Mouse (Mus musculus) forebrain, embryonic 11.5 days (tissue): Measurements from ENCODE around the gene Tmem262. TPM values are rescaled to one million over a fixed set of nuclear protein-coding genes. Genes with fewer than 3 reads are reported as not detected.

Source experiments
- ATAC-seq: fragments of 200-750 bp; cut with Nextera tagmentation; replicated peaks from 2 replicates; pipeline ENCODE4 v1.8.0; 2017; ENCODE audit warnings: moderate TSS enrichment; ENCODE audit not compliant: low FRiP score
- DNase-seq: peaks from one replicate; pipeline ENCODE4 v3.0.0-alpha.2; 2017; ENCODE audit warnings: low spot score
- H3K27ac ChIP-seq: fragments of 300-500 bp; sonication (generic); 2 replicates; pipeline ENCODE4 v1.5.1; 2014; ENCODE audit warnings: low read depth, low read length
- H3K27me3 ChIP-seq: fragments of 300-500 bp; sonication (generic); 2 replicates; pipeline ENCODE4 v1.6.1; 2014; ENCODE audit warnings: mild to moderate bottlenecking, low read length, mixed read lengths; ENCODE audit not compliant: control insufficient read depth, insufficient read depth
- H3K36me3 ChIP-seq: fragments of 300-500 bp; sonication (generic); 2 replicates; pipeline ENCODE4 v1.6.1; 2014; ENCODE audit warnings: mild to moderate bottlenecking, low read length, moderate library complexity, mixed read lengths; ENCODE audit not compliant: control insufficient read depth, insufficient read depth
- H3K4me1 ChIP-seq: fragments of 300-500 bp; sonication (generic); replicated peaks from 2 replicates; pipeline ENCODE4 v1.6.1; 2014; ENCODE audit warnings: low read length, mixed read lengths; ENCODE audit not compliant: control insufficient read depth, insufficient read depth
- H3K4me2 ChIP-seq: fragments of 300-500 bp; sonication (generic); 2 replicates; pipeline ENCODE4 v1.6.1; 2014; ENCODE audit warnings: low read depth, mild to moderate bottlenecking, low read length, moderate library complexity, mixed read lengths; ENCODE audit not compliant: severe bottlenecking
- H3K4me3 ChIP-seq: fragments of 300-500 bp; sonication (generic); 2 replicates; pipeline ENCODE4 v1.5.1; 2014; ENCODE audit warnings: low read depth, low read length
- H3K9ac ChIP-seq: fragments of 300-500 bp; sonication (generic); 2 replicates; pipeline ENCODE4 v1.6.1; 2014; ENCODE audit warnings: low read length
- H3K9me3 ChIP-seq: fragments of 300-500 bp; sonication (generic); 2 replicates; pipeline ENCODE4 v1.6.1; 2016; ENCODE audit warnings: low read length, mixed read lengths; ENCODE audit not compliant: control insufficient read depth
- WGBS: fragments of 180-500 bp; shearing (Covaris S2); extraction: QIAGEN DNeasy Blood & Tissue Kit; methylation state at CpG from one replicate; pipeline ENCODE4 v1.1.7; 2014; 5-methylcytosine and 5-hydroxymethylcytosine counted together
- polyA plus RNA-seq: library from polyadenylated mRNA; unstranded; fragments of >200 nt; fragmentation: Nextera tagmentation; extraction: Ambion mirVana; gene quantifications from 2 replicates; pipeline ENCODE4 v1.2.1, GENCODE M21; 2014

Tmem262 gene
- polyA plus RNA-seq, 1 experiment from 2014 or later: not detected

DNA sequence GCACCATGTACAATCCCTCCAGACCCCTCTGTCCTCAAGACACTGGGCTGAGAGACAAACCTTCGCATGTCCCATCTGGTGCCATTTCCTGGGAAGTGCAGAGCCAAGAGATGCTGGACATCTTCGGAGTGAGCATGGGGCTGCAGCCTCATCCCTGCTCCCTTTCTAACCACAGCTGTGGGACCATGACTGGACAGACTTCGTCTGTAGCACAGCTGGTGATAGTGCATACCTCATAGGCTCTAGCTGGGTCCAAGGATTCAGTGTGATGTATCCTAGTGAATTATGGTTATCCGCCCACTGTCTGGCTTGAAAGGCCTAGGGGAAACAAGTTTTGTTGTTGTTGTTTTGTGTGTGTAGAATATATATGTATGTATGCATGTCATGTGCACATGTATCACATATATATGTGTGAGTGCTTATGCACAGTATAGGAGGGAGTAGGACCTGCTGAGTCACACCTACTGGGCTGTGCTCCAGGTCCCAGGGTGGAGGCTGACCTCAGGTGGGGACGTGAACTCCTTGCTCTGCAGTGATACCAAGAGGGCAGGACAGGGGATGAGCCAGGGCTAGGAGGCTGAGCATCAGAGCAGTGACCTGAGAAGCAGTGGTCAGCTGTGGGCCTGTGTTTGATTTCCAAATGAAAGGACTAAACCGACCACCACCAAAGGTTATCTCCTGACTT lies 22.5 kb downstream of the Tmem262 start:
- ATAC-seq (no peak), DNase-seq (no peak)
- Histone ChIP-seq H3K27me3 (no peaks in the 10 kb centered on the region), H3K9ac (no peak overlapping the region), H3K4me1 (no peaks in the 10 kb centered on the region), H3K9me3 (no peaks in the 10 kb centered on the region), H3K4me3 (no peak overlapping the region), H3K4me2 (no peak overlapping the region), H3K36me3 (no peaks in the 10 kb centered on the region; the same call in 1 of the 2 replicates), H3K27ac (no peak overlapping the region)
- WGBS: 78% methylated on average over 6 of the region's 6 CpGs

DNA sequence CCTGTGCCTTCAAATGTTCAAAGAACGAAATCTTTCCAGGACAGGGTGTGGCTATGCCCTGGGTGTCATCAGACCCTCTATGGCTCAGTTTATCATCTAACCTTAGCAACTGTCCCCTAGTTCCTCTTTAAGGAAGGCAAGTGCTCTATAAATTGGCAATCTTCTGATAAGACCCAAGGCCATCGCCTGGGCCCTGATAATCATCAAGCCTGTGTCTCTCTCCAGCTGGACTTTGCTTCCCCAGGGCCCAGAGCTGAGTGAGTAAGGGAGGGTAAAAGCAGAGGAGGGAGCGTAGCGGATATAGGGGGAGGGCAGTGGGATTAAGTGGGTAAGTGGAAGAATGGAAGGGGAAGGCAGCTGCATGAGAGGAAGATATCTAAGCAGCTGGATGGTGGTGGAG lies 24.6 kb downstream of the Tmem262 start:
- H3K4me2 ChIP-seq: no peak overlapping the region
- no peak for ATAC-seq

DNA sequence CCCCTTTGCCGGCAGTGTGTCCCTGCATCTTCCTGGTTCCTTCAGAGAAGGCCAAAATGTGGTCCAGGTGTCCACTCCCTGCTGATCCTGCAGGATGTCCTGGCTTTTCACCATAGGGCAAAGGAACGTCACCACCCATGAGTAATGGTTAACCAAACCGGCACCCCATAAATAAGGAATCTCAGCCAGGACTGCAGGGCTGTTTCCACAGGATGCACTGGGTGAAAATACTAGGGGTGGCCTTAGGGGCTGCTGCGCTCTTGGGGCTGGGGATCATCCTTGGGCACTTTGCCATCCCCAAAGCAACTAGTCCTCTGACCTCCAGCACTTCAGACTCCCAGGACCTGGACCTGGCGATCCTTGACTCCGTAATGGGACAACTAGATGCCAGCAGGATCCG lies 25.8 kb downstream of the Tmem262 start, which contains the start of gene Naaladl1:
Gene Naaladl1, plus strand, starts transcription at position 197 of the 400 bp plus-strand sequence.
- no peaks in the 10 kb centered on the region for H3K27me3 ChIP-seq
- H3K4me3 ChIP-seq: no peak within 1 kb of the TSS
- H3K36me3 ChIP-seq: no peaks in the 10 kb centered on the region
- H3K9ac ChIP-seq: no peak within 1 kb of the TSS
- WGBS: 88% methylated on average over 7 of the region's 7 CpGs
- H3K9me3 ChIP-seq: no peaks in the 10 kb centered on the region
- no peak for DNase-seq
- H3K4me2 ChIP-seq: no peak within 1 kb of the TSS
- H3K27ac ChIP-seq: no peak within 1 kb of the TSS
- no peaks in the 10 kb centered on the region for H3K4me1 ChIP-seq
- no peak for ATAC-seq

More for the DNA sequence above, 24.6 kb downstream of the Tmem262 start:
- no peak for DNase-seq
- Histone ChIP-seq H3K9ac (no peak overlapping the region), H3K9me3 (no peaks in the 10 kb centered on the region), H3K4me1 (no peaks in the 10 kb centered on the region), H3K4me3 (no peak overlapping the region), H3K36me3 (no peaks in the 10 kb centered on the region), H3K27ac (no peak overlapping the region), H3K27me3 (no peaks in the 10 kb centered on the region)
- WGBS: 88% methylated on average over 4 of the region's 4 CpGs

DNA sequence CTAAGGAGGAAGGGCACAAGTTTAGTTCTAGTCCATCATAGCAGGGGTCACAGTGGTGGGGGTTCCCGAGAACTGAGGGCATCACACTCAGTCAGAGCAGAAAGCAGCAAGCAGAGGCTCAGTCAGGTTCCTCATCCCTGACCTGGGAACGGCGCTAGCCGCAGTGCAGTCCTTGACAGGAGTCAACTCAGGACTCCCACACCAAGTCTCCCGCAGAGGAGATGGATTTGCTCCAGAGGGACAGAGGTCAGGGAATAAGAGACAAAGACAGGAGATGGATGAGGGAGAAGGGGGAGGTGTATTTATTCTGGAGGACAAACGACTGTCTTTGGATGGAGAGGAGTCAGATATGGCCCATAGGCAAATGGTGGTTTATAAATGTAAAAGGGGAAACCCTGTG lies 33.3 kb downstream of the Tmem262 start:
- 74% methylated on average over 6 of the region's 6 CpGs for WGBS
- H3K36me3 ChIP-seq: peaks cover 8% of the 10 kb centered on the region
- H3K4me1 ChIP-seq: 0 out of 2 replicates have a peak, but pooled peaks cover 2% of the 10 kb centered on the region
- DNase-seq (no peak), ATAC-seq (no peak)
- no peaks in the 10 kb centered on the region for H3K27me3 ChIP-seq
- no peak overlapping the region for H3K4me3 ChIP-seq
- no peaks in the 10 kb centered on the region for H3K9me3 ChIP-seq
- H3K27ac ChIP-seq: no peak overlapping the region
- H3K9ac ChIP-seq: no peak overlapping the region
- H3K4me2 ChIP-seq: no peak overlapping the region

DNA sequence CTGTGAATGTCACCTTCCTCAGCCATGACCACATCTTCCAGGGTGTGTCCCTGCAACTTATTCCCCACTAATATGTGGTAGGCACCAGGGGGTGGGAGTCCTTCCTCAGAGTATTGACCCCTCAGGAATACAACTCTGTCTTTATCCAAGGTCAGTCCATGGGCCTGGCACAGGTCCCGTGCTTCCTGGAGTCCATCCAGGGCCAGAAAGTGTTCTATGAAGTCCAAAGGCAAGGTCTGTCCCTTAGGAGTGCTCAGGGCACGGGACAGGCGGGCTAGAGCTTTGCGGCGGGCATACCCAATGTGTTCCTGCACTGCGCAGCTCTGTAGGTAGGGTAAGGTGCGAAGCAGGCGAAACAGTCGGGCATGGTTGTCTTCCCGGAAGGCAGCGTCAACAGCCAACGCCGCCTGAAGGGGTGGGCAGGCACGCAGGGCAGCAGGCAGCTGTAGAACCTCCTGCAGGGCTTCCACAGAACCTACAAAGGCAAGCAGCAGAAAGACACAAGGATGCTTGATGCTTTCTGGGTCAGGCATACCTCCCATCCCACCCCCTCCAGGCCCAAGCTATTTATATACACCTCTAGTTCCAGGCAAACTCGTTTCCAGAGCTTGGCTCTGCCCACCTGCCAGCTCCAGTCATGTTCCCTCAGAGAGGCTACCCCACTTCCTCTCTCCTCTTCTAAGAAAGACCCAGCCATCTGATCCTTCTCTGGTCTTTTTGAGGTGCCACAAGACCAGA lies 36.4 kb downstream of the Tmem262 start:
- Histone ChIP-seq H3K4me2 (peak overlapping the region; percentile 86; the same call in 1 of the 2 replicates), H3K4me3 (no peak overlapping the region), H3K36me3 (peaks cover 8% of the 10 kb centered on the region), H3K9me3 (no peaks in the 10 kb centered on the region), H3K27ac (no peak overlapping the region), H3K9ac (0 out of 2 replicates have a peak overlapping the region, but pooled peaks have one; percentile 4), H3K4me1 (0 out of 2 replicates have a peak, but pooled peaks cover 2% of the 10 kb centered on the region), H3K27me3 (no peaks in the 10 kb centered on the region)
- WGBS: 92% methylated on average over 15 of the region's 15 CpGs
- DNase-seq (no peak), ATAC-seq (no peak)

- ATAC-seq (no peak), DNase-seq (no peak)
- Histone ChIP-seq H3K4me2 (peak overlapping the region; percentile 86), H3K36me3 (peaks cover 8% of the 10 kb centered on the region), H3K27me3 (no peaks in the 10 kb centered on the region), H3K27ac (peak overlapping the region; percentile 96), H3K9me3 (no peaks in the 10 kb centered on the region), H3K4me1 (0 out of 2 replicates have a peak, but pooled peaks cover 2% of the 10 kb centered on the region), H3K4me3 (peak overlapping the region; percentile 88), H3K9ac (peak overlapping the region; percentile 94)
- 5% methylated on average over 32 of the region's 32 CpGs for WGBS
Observed at GRCm38 (mm10) chr19:6117346-6117985, 37.6 kb downstream of the Tmem262 start.

DNA sequence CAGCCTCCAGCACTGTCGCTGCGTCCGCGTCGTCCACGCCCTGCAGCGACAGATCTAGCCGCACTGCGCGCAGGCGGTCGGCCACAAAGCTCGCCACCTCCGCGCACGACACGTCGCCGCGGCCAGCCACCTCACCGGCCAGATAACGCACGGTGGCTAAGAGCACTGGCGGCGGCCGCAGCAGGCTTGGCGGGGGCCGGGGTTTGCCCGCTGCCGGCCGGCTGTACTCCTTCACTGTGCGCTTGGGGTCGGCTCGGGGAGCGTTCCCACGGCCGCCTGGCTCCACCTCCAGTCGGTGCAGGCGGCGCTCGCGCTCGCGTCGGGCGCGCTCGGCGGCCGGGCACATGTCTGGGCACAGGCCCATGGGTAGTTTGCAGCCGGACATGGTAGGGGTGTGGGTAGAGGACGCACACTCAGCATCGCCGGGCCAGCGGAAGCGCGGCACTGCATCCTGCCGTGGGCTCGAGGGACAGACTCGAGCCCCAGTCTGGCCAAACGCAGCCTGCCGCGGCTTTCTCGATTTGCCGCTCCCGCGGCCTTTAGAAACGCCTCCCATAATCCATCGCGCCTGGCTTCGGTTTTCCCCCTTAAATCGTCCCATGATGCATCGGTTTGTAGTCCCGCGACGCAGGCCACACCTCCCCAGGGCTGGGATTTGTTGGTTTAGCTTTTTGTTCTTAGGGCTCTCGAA lies 38.3 kb downstream of the Tmem262 start, which contains the start of gene Sac3d1:
Gene Sac3d1, minus strand, starts transcription at position 665 of the 691 bp plus-strand sequence.
- H3K27me3 ChIP-seq: no peaks in the 10 kb centered on the region
- peak within 1 kb of the TSS; percentile 86 for H3K4me2 ChIP-seq
- ATAC-seq (peak; percentile 89), DNase-seq (peak; percentile 94)
- H3K9ac ChIP-seq: peak within 1 kb of the TSS; percentile 94
- WGBS: under 1% methylated on average over 76 of the region's 77 CpGs
- no peaks in the 10 kb centered on the region for H3K9me3 ChIP-seq
- peak within 1 kb of the TSS; percentile 96 for H3K27ac ChIP-seq
- 0 out of 2 replicates have a peak, but pooled peaks cover 2% of the 10 kb centered on the region for H3K4me1 ChIP-seq
- H3K36me3 ChIP-seq: peaks cover 8% of the 10 kb centered on the region
- peak within 1 kb of the TSS; percentile 88 for H3K4me3 ChIP-seq

- Histone ChIP-seq H3K4me3 (peak overlapping the region; percentile 88), H3K27me3 (no peaks in the 10 kb centered on the region), H3K4me2 (peak overlapping the region; percentile 86), H3K9ac (peak overlapping the region; percentile 94), H3K4me1 (0 out of 2 replicates have a peak, but pooled peaks cover 2% of the 10 kb centered on the region), H3K27ac (peak overlapping the region; percentile 96), H3K9me3 (no peaks in the 10 kb centered on the region), H3K36me3 (peaks cover 8% of the 10 kb centered on the region)
- WGBS: 2% methylated on average over 8 of the region's 8 CpGs
- ATAC-seq (no peak; the same call in 1 of the 2 replicates), DNase-seq (peak; percentile 62)
Observed at GRCm38 (mm10) chr19:6118677-6119185, 38.9 kb downstream of the Tmem262 start.
